Mouse (Mus musculus) midbrain, embryonic 12.5 days (tissue): ENCODE data around the gene Cfap54. TPM values are rescaled to one million over a fixed set of nuclear protein-coding genes. Genes with fewer than 3 reads are reported as not detected.

Experiments
- ATAC-seq: fragments of 200-750 bp; cut with Nextera tagmentation; 2 replicates; pipeline ENCODE4 v1.8.0; 2017; ENCODE audit warnings: low read depth, moderate TSS enrichment, moderate library complexity; ENCODE audit not compliant: low FRiP score
- H3K27ac ChIP-seq: fragments of 300-500 bp; sonication (generic); replicated peaks from 2 replicates; pipeline ENCODE4 v1.5.1; 2016; ENCODE audit warnings: mild to moderate bottlenecking
- H3K27me3 ChIP-seq: fragments of 300-500 bp; sonication (generic); 2 replicates; pipeline ENCODE4 v1.6.1; 2016; ENCODE audit warnings: mild to moderate bottlenecking
- H3K36me3 ChIP-seq: fragments of 300-500 bp; sonication (generic); 2 replicates; pipeline ENCODE4 v1.6.1; 2016
- H3K4me1 ChIP-seq: fragments of 300-500 bp; sonication (generic); 2 replicates; pipeline ENCODE4 v1.6.1; 2016
- H3K4me2 ChIP-seq: fragments of 300-500 bp; sonication (generic); replicated peaks from 2 replicates; pipeline ENCODE4 v1.6.1; 2016; ENCODE audit warnings: mild to moderate bottlenecking, moderate library complexity
- H3K4me3 ChIP-seq: fragments of 300-500 bp; sonication (generic); 2 replicates; pipeline ENCODE4 v1.5.1; 2016; ENCODE audit warnings: mild to moderate bottlenecking
- H3K9ac ChIP-seq: fragments of 300-500 bp; sonication (generic); replicated peaks from 2 replicates; pipeline ENCODE4 v1.6.1; 2016; ENCODE audit warnings: mild to moderate bottlenecking, moderate library complexity
- H3K9me3 ChIP-seq: fragments of 300-500 bp; sonication (generic); 2 replicates; pipeline ENCODE4 v1.6.1; 2016; ENCODE audit warnings: mild to moderate bottlenecking
- WGBS: fragments of 180-500 bp; shearing (Covaris S2); methylation state at CpG from one replicate; pipeline ENCODE4 v1.1.7; 2016; 5-methylcytosine and 5-hydroxymethylcytosine counted together
- polyA plus RNA-seq: library from polyadenylated mRNA; unstranded; fragments of >200 nt; fragmentation: Nextera tagmentation; extraction: Ambion mirVana; gene quantifications from 2 replicates; pipeline ENCODE4 v1.2.1, GENCODE M21; 2016

Cfap54 gene
- polyA plus RNA-seq, 1 experiment from 2014 or later: 1.3 TPM

- WGBS: 90% methylated on average over 2 of the region's 2 CpGs
- H3K4me2 ChIP-seq: no peak overlapping the region
- no peak overlapping the region for H3K9ac ChIP-seq
- ATAC-seq: no peak
- H3K4me1 ChIP-seq: no peaks in the 10 kb centered on the region
- H3K9me3 ChIP-seq: no peaks in the 10 kb centered on the region
- H3K27me3 ChIP-seq: no peaks in the 10 kb centered on the region
- no peak overlapping the region for H3K27ac ChIP-seq
- no peaks in the 10 kb centered on the region for H3K36me3 ChIP-seq
- no peak overlapping the region for H3K4me3 ChIP-seq
Observed at GRCm38 (mm10) chr10:92990576-92990975, 90.8 kb downstream of the Cfap54 start.

GRCm38 (mm10) chr10:92965134-92965533 lies 116.3 kb downstream of the Cfap54 start:
- 88% methylated on average over 3 of the region's 3 CpGs for WGBS
- ATAC-seq: no peak
- no peak overlapping the region for H3K9ac ChIP-seq
- H3K9me3 ChIP-seq: no peaks in the 10 kb centered on the region
- no peak overlapping the region for H3K4me3 ChIP-seq
- H3K36me3 ChIP-seq: no peaks in the 10 kb centered on the region
- no peaks in the 10 kb centered on the region for H3K27me3 ChIP-seq
- H3K27ac ChIP-seq: no peak overlapping the region
- H3K4me1 ChIP-seq: no peaks in the 10 kb centered on the region
- H3K4me2 ChIP-seq: no peak overlapping the region

GRCm38 (mm10) chr10:92950044-92950443 lies 131.4 kb downstream of the Cfap54 start:
- H3K27me3 ChIP-seq: no peaks in the 10 kb centered on the region
- H3K36me3 ChIP-seq: no peaks in the 10 kb centered on the region
- H3K9me3 ChIP-seq: peaks cover 6% of the 10 kb centered on the region; the same call in 1 of the 2 replicates
- H3K4me3 ChIP-seq: no peak overlapping the region
- no peak overlapping the region for H3K27ac ChIP-seq
- no peaks in the 10 kb centered on the region for H3K4me1 ChIP-seq
- no peak overlapping the region for H3K4me2 ChIP-seq
- no peak for ATAC-seq
- H3K9ac ChIP-seq: no peak overlapping the region
- WGBS: 86% methylated on average over 1 of the region's 1 CpGs

GRCm38 (mm10) chr10:92942848-92943645 lies 138.4 kb downstream of the Cfap54 start:
- Histone ChIP-seq H3K27ac (no peak overlapping the region), H3K9me3 (no peaks in the 10 kb centered on the region), H3K4me2 (no peak overlapping the region), H3K9ac (no peak overlapping the region), H3K4me1 (no peaks in the 10 kb centered on the region), H3K27me3 (no peaks in the 10 kb centered on the region), H3K36me3 (no peaks in the 10 kb centered on the region), H3K4me3 (no peak overlapping the region)
- ATAC-seq: no peak
- 77% methylated on average over 7 of the region's 7 CpGs for WGBS

GRCm38 (mm10) chr10:92941616-92942015 lies 139.8 kb downstream of the Cfap54 start:
- ATAC-seq: no peak
- H3K9ac ChIP-seq: no peak overlapping the region
- H3K9me3 ChIP-seq: no peaks in the 10 kb centered on the region
- H3K4me2 ChIP-seq: no peak overlapping the region
- no peaks in the 10 kb centered on the region for H3K36me3 ChIP-seq
- H3K27ac ChIP-seq: no peak overlapping the region
- H3K4me3 ChIP-seq: no peak overlapping the region
- H3K27me3 ChIP-seq: no peaks in the 10 kb centered on the region
- no peaks in the 10 kb centered on the region for H3K4me1 ChIP-seq
- 87% methylated on average over 1 of the region's 1 CpGs for WGBS

- Histone ChIP-seq H3K9ac (no peak overlapping the region), H3K4me1 (no peaks in the 10 kb centered on the region)
- WGBS: 81% methylated on average over 10 of the region's 10 CpGs
Observed at GRCm38 (mm10) chr10:92937741-92938285, 143.6 kb downstream of the Cfap54 start.

GRCm38 (mm10) chr10:92937091-92937490 lies 144.3 kb downstream of the Cfap54 start:
- no peaks in the 10 kb centered on the region for H3K27me3 ChIP-seq
- H3K36me3 ChIP-seq: no peaks in the 10 kb centered on the region
- H3K4me1 ChIP-seq: no peaks in the 10 kb centered on the region
- no peak overlapping the region for H3K27ac ChIP-seq
- no peak overlapping the region for H3K9ac ChIP-seq
- H3K9me3 ChIP-seq: no peaks in the 10 kb centered on the region
- H3K4me2 ChIP-seq: no peak overlapping the region
- no peak for ATAC-seq
- H3K4me3 ChIP-seq: no peak overlapping the region
- WGBS: 87% methylated on average over 7 of the region's 7 CpGs

More at GRCm38 (mm10) chr10:92937741-92938285, 143.6 kb downstream of the Cfap54 start:
- Histone ChIP-seq H3K4me2 (no peak overlapping the region), H3K27me3 (no peaks in the 10 kb centered on the region), H3K36me3 (no peaks in the 10 kb centered on the region), H3K4me3 (no peak overlapping the region), H3K27ac (no peak overlapping the region), H3K9me3 (no peaks in the 10 kb centered on the region)
- ATAC-seq: no peak

GRCm38 (mm10) chr10:92934506-92934905 lies 146.9 kb downstream of the Cfap54 start:
- 53% methylated on average over 5 of the region's 5 CpGs for WGBS
- Histone ChIP-seq H3K36me3 (no peaks in the 10 kb centered on the region), H3K9me3 (no peaks in the 10 kb centered on the region), H3K4me3 (no peak overlapping the region), H3K27ac (no peak overlapping the region), H3K4me2 (no peak overlapping the region), H3K27me3 (no peaks in the 10 kb centered on the region), H3K4me1 (no peaks in the 10 kb centered on the region), H3K9ac (no peak overlapping the region)
- ATAC-seq: no peak

- Histone ChIP-seq H3K9ac (no peak overlapping the region), H3K4me2 (no peak overlapping the region), H3K9me3 (no peaks in the 10 kb centered on the region), H3K4me1 (no peaks in the 10 kb centered on the region), H3K4me3 (no peak overlapping the region), H3K36me3 (no peaks in the 10 kb centered on the region), H3K27me3 (no peaks in the 10 kb centered on the region), H3K27ac (no peak overlapping the region)
- 84% methylated on average over 6 of the region's 6 CpGs for WGBS
- no peak for ATAC-seq
Observed at GRCm38 (mm10) chr10:92933616-92934015, 147.8 kb downstream of the Cfap54 start.

GRCm38 (mm10) chr10:92932464-92932863 lies 149.0 kb downstream of the Cfap54 start:
- Histone ChIP-seq H3K4me3 (no peak overlapping the region), H3K9me3 (no peaks in the 10 kb centered on the region), H3K9ac (no peak overlapping the region), H3K36me3 (no peaks in the 10 kb centered on the region), H3K4me1 (no peaks in the 10 kb centered on the region), H3K27ac (no peak overlapping the region), H3K27me3 (no peaks in the 10 kb centered on the region), H3K4me2 (no peak overlapping the region)
- ATAC-seq: no peak
- WGBS: 93% methylated on average over 12 of the region's 12 CpGs

- Histone ChIP-seq H3K4me2 (no peak overlapping the region), H3K9me3 (no peaks in the 10 kb centered on the region), H3K4me1 (no peaks in the 10 kb centered on the region), H3K27ac (no peak overlapping the region), H3K4me3 (no peak overlapping the region), H3K27me3 (no peaks in the 10 kb centered on the region), H3K9ac (no peak overlapping the region), H3K36me3 (no peaks in the 10 kb centered on the region)
- no peak for ATAC-seq
- 78% methylated on average over 1 of the region's 1 CpGs for WGBS
Observed at GRCm38 (mm10) chr10:92930036-92930435, 151.4 kb downstream of the Cfap54 start.

- no peaks in the 10 kb centered on the region for H3K9me3 ChIP-seq
- no peak overlapping the region for H3K27ac ChIP-seq
- H3K4me3 ChIP-seq: no peak overlapping the region
- 91% methylated on average over 3 of the region's 3 CpGs for WGBS
- H3K4me1 ChIP-seq: no peaks in the 10 kb centered on the region
- no peak for ATAC-seq
- H3K27me3 ChIP-seq: no peaks in the 10 kb centered on the region
- H3K36me3 ChIP-seq: no peaks in the 10 kb centered on the region
- H3K4me2 ChIP-seq: no peak overlapping the region
- no peak overlapping the region for H3K9ac ChIP-seq
Observed at GRCm38 (mm10) chr10:92928256-92928655, 153.2 kb downstream of the Cfap54 start.
